Mouse (Mus musculus) brain, embryonic 14.5 days (tissue): Measurements from ENCODE around the gene Bcas3.

Source experiments
- CTCF ChIP-seq: fragments of 200-500 bp; IDR thresholded peaks from 2 replicates; pipeline ENCODE4 v1.5.1; 2012; ENCODE audit warnings: inconsistent platforms, mild to moderate bottlenecking, moderate library complexity, borderline replicate concordance; ENCODE audit not compliant: insufficient read depth, insufficient read length; ENCODE audit errors: extremely low read depth
- POLR2A ChIP-seq: fragments of 200-500 bp; IDR thresholded peaks from 2 replicates; pipeline ENCODE4 v1.6.1; 2012; ENCODE audit warnings: mild to moderate bottlenecking, inconsistent platforms, borderline replicate concordance; ENCODE audit not compliant: poor library complexity, insufficient read depth, insufficient read length, severe bottlenecking; ENCODE audit errors: extremely low read depth

DNA sequence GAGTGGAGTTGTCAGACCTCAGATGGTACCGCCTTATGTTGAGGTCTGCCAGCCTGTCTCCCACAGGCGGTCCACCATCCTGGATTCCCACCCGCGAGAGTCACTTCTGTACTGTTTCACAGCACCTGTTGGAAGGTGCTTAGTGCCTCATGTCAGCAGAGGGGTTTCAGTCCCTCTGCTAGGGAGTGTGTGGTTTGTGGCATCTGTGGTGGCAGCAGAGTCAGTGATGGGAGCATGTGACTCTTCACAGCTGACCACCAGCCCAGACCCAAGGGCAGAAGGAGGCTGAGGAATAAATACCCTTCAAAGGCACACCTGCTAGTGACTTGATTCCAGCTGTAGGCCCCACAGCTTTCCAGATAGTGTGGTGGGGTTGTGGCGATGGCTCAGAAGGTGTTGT is 94.4 kb downstream of the Bcas3 start:
- TF ChIP-seq CTCF (no peak), POLR2A (no peak)
